Mouse (Mus musculus) macrophage (primary cell): ENCODE measurements around the gene Xpr1. TPM values are rescaled to one million over a fixed set of nuclear protein-coding genes. Genes with fewer than 3 reads are reported as not detected.
"Not testable (repeated sequence)": the region's sequence is repeated elsewhere in the genome, so short reads cannot be mapped to it uniquely, and the experiment has no call there.

Experiments used
- H3K27ac ChIP-seq: fragments of 350-480 bp; formaldehyde crosslinking; 2 replicates; pipeline ENCODE4 v1.9.0; 2021
- H3K36me3 ChIP-seq: fragments of 350-480 bp; formaldehyde crosslinking; 2 replicates; pipeline ENCODE4 v1.9.0; 2021; ENCODE audit errors: inconsistent target
- H3K4me3 ChIP-seq: fragments of 350-480 bp; formaldehyde crosslinking; 2 replicates; pipeline ENCODE4 v1.9.0; 2021; ENCODE audit errors: inconsistent target
- H3K79me2 ChIP-seq: fragments of 350-480 bp; formaldehyde crosslinking; 2 replicates; pipeline ENCODE4 v1.9.0; 2021; ENCODE audit errors: inconsistent target
- WGBS: methylation state at CpG from one replicate; pipeline ENCODE4 v1.1.7; 2026; ENCODE audit warnings: inconsistent platforms; ENCODE audit not compliant: missing documents; 5-methylcytosine and 5-hydroxymethylcytosine counted together
- polyA plus RNA-seq: library from polyadenylated mRNA; stranded (reverse); fragments of 250-400 nt; gene quantifications from 3 replicates; pipeline ENCODE4 v1.2.4, GENCODE M21; 2018; ENCODE audit warnings: inconsistent platforms

Xpr1 gene
- polyA plus RNA-seq, 1 experiment from 2014 or later: 38.4 TPM

DNA sequence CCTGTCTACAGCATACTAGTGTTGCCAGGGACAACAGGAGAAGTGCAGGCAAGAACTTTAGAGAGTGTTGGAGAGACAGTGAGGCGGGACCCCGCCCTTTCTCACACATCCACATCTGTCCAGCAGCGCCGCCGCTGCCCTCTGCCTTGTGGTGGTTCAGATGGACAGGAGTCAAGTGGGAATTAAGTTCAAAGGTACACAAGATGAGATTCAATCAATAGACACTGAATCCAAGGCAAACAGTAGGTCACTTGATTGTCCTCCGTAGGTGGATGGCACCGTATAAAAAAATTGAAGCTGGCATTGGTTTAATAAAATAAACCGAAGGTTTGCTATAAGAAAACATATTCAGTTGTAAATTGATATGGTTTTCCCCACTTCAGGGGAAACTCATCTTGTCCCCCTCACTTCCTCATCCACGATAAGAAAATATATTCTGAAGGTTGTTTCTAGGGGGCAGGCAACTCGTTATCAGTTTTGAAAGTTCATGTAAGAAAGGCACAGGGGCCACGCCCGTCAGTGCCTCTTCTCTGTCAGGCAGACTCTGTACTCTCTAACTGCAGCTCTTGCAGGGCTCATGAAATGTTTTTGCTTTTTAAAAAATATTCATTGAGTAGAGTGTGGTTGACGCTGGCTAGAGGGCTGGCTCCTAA, 140.7 kb downstream of the Xpr1 start:
- Histone ChIP-seq H3K79me2 (no peaks in the 10 kb centered on the region), H3K36me3 (peaks cover 21% of the 10 kb centered on the region; the same call in 1 of the 2 replicates), H3K4me3 (no peak overlapping the region), H3K27ac (no peak overlapping the region)
- 89% methylated on average over 9 of the region's 13 CpGs for WGBS

DNA sequence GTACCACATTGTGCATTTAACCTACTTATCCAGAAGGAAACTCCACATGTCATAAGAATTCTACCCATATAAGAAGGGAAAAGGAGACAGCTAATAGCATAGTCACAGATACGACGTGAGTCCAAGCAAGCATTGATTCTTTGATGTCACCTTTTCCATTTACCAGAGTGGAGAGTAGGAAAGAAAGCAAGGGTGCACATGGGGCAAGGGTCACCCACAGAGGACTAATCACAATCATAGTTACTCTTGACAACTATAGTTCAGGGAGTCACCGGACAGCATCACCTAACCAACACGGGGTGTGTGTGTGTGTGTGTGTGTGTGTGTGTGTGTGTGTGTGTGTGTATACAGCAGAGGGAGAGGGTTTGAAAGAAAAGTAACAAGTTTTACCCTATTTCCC, 141.4 kb downstream of the Xpr1 start:
- Histone ChIP-seq H3K27ac (no peak overlapping the region), H3K4me3 (no peak overlapping the region), H3K36me3 (peaks cover 15% of the 10 kb centered on the region; the same call in 1 of the 2 replicates), H3K79me2 (no peaks in the 10 kb centered on the region)
- WGBS: 94% methylated on average over 2 of the region's 4 CpGs

DNA sequence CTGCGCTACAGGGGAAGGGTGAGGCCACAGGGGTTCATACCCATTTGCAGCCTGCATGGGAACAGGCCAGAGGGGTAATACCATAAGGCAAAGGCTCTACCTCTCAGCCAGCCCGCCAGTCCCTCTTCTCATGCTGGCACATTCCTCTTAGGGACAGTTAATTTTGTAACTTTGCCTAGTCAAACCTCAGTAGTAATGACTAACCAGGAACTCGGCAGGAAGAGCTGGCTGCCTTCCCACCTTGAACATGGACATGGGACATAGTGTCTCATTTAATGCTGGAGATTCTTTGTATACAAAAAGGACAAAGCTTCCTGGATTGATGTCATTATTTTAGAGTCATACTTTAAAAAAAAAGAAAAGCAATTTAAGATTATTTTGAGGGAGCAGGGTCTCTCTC, 142.2 kb downstream of the Xpr1 start:
- H3K4me3 ChIP-seq: no peak overlapping the region
- 91% methylated on average over 3 of the region's 3 CpGs for WGBS
- no peaks in the 10 kb centered on the region for H3K79me2 ChIP-seq
- H3K36me3 ChIP-seq: peaks cover 7% of the 10 kb centered on the region; the same call in 1 of the 2 replicates
- H3K27ac ChIP-seq: no peak overlapping the region

DNA sequence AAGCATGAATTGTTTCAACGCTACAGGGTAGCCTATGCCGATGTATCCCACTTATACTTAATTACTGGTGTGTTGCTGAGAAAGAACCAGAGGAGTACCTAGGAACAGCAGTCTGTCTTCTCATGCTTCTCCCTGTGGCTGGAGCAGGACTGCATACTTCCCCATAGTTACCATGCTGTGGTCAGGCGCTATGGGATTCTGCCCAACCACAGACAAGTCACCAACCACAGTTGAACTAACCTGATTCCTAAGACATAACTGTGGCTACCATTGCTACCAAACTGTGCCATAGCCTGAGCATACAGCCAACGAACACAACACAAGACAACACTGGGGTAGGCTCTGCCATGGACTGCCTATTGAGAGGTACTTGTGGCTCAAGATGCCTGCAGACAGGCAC, 144.3 kb downstream of the Xpr1 start:
- Histone ChIP-seq H3K4me3 (no peak overlapping the region), H3K79me2 (no peaks in the 10 kb centered on the region), H3K36me3 (0 out of 2 replicates have a peak, but pooled peaks cover under 1% of the 10 kb centered on the region), H3K27ac (no peak overlapping the region)
- WGBS: 67% methylated on average over 3 of the region's 4 CpGs

DNA sequence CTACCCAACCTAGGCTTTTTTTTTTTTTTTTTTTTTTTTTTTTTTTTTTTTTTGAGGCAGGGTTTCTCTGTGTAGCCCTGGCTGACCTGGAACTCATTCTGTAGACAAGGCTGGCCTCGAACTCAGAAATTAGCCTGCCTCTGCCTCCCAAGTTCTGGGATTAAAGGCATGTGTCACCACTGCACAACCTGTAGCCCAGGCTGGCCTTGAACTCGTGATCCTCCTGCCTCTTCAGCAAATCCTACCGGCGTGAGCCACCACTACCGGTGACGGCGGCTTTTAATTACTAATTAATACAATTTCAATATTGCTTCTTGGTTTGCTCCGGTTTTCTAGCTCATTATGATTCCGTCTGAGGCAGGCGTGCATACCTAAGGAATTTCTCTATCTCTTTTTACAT, 154.7 kb downstream of the Xpr1 start:
- not testable (repeated sequence) for H3K4me3 ChIP-seq, H3K79me2 ChIP-seq, H3K27ac ChIP-seq, H3K36me3 ChIP-seq
- WGBS: 98% methylated on average over 10 of the region's 10 CpGs

DNA sequence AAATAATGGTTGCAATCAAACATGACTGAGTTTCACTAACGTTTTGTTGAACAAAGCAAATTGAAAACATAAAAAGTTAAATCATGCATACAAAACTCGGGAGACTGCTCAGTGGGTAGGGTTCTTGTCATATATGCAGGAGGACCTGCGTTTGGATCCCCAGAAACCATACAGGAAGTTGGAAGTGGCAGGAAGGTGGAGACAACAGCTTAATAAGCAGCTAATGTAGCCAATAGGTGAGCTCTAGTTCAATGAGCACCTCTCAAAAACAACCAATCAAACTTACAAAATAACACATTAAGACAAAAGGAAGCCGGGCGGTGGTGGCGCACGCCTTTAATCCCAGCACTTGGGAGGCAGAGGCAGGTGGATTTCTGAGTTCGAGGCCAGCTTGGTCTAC, 162.9 kb downstream of the Xpr1 start:
- Histone ChIP-seq H3K4me3 (no peak overlapping the region), H3K79me2 (no peaks in the 10 kb centered on the region), H3K36me3 (no peaks in the 10 kb centered on the region), H3K27ac (no peak overlapping the region)
- 90% methylated on average over 7 of the region's 8 CpGs for whole genome bisulfite sequencing

DNA sequence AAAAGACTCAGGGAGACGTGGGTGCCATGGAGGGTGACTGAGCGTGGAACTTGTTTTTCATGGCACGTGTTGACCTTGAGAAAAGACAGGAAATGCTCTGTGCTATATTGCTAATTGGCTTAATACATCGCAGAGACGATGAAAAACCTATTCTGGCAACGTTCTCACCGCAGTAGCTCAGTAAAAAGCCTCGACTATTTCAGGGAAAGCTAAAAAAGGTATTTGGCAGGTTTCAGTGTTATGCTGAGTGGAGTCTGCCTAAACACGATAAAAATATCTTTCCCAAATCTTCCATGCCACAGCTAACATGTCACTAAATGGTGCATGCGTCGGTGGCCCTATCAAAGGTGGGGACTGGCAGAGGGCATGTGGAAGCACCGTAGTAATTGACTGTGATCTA, 164.1 kb downstream of the Xpr1 start:
- H3K4me3 ChIP-seq: no peak overlapping the region
- no peak overlapping the region for H3K27ac ChIP-seq
- 91% methylated on average over 11 of the region's 12 CpGs for WGBS
- H3K36me3 ChIP-seq: no peaks in the 10 kb centered on the region
- no peaks in the 10 kb centered on the region for H3K79me2 ChIP-seq

DNA sequence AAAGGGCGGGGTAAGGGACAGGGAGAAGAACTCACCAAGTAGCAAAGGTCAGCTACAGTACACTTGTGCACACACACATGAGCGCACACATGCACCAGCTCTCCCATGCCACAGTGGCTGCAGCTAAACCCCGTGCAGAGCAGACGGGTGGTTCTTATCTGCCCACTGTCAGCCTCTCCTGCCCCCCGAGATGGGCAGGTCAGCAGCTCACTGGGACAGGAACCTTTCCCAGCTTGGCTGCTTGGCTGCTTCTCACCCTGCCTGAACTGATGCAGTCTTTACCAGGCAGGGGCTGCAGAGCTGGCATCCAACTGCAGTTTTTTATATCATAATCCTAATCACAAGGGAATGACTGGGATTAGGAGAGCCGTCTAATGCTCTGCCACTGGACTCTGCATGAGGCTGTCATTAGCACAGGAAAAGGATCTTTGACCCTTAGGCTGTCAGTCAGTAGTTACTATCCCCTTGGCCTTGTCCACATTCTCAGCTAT, 164.5 kb downstream of the Xpr1 start:
- H3K36me3 ChIP-seq: no peaks in the 10 kb centered on the region
- no peak overlapping the region for H3K4me3 ChIP-seq
- WGBS: 61% methylated on average over 6 of the region's 6 CpGs
- no peaks in the 10 kb centered on the region for H3K79me2 ChIP-seq
- H3K27ac ChIP-seq: no peak overlapping the region

DNA sequence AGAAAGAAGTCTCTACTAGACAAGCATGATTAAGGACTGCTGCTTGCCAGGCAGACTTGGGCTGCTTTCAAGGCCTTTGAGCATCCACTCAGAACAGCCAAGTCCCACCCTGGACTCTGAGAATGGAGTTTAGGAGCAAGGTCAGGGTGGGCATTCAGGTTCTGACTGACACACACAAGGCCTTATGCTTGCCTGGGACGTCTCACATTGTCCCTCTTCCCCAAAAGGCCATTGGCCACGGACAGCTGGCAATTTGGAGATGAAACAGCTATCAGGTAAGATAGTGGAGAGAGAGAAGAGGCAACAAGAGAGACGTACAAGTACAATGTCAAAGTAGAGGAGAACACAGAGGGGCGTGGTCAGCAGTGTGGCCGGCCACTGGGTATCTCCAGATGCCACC, 165.6 kb downstream of the Xpr1 start:
- no peak overlapping the region for H3K27ac ChIP-seq
- H3K4me3 ChIP-seq: no peak overlapping the region
- 87% methylated on average over 5 of the region's 5 CpGs for whole genome bisulfite sequencing
- no peaks in the 10 kb centered on the region for H3K79me2 ChIP-seq
- no peaks in the 10 kb centered on the region for H3K36me3 ChIP-seq

DNA sequence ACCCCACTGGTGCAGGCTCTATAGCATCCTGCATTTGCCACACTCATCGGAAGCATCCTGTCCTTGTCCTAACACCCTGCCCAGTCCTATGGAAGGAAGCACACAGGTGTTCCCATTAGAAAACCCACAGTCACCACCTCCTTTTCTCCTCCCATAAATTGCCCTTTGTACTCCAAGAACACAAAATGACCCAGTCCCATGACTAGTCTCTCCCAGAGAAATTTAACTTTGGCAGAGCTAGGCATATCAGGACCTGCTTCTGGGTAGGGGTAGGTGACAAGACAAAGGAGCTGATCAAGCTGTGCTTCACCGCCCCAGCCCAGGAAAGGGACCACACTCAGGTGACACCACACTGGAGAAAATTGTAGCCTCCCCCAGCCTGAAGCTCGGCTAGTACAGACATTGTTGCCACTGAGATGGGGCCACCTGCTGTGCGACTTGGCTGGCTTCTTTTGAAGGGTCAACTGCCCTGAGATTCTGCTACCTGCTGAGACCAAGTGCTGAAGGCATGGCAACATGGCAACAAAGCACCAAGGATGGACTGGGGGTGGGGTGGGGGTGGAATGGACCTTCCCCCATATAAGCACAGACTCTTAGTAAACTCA, 166.6 kb downstream of the Xpr1 start:
- H3K27ac ChIP-seq: no peak overlapping the region
- WGBS: 84% methylated on average over 4 of the region's 4 CpGs
- H3K36me3 ChIP-seq: no peaks in the 10 kb centered on the region
- H3K79me2 ChIP-seq: no peaks in the 10 kb centered on the region
- no peak overlapping the region for H3K4me3 ChIP-seq

DNA sequence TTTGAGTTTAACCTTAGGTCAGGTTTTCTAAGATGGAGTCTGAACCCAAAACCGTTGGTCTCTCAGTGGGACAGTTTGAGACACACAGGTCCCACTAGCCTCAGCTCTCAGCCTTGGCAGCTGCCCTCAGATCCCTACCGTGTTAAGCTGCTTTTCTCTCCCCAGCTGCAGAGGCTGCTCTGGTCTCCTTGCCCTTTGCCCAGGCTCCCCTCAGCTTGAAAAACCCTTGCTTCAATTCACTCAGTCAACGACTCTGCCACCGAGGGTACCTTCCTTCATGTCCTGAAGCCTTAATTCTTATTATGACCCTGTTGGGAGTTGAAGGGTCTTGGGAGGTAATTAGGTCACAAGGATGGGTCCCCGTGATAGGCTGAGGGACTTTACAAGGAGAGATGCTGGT, 167.3 kb downstream of the Xpr1 start:
- Histone ChIP-seq H3K4me3 (no peak overlapping the region), H3K27ac (no peak overlapping the region), H3K36me3 (no peaks in the 10 kb centered on the region), H3K79me2 (no peaks in the 10 kb centered on the region)
- 79% methylated on average over 5 of the region's 5 CpGs for WGBS

DNA sequence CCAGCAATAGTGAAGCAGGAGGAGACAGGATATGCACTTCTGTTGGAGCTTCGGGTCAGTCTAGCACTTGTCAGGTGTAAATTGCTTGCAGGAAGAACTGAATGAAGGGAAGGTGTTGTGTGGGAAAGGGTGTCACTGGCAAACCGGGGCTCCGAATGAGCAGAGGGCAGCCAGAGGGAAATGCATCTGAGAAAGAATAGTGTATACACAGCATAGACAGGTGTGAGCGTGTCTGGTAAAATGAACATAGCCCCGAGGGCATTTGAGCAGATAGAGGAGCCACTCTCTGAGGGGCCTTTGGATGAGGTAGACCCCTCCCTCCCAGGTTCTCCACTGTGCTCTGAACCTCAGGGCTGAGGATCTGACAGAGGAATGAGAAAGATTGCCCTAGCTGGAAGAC, 169.2 kb downstream of the Xpr1 start:
- Histone ChIP-seq H3K4me3 (no peak overlapping the region), H3K79me2 (no peaks in the 10 kb centered on the region), H3K27ac (no peak overlapping the region), H3K36me3 (no peaks in the 10 kb centered on the region)
- WGBS: 72% methylated on average over 5 of the region's 5 CpGs

DNA sequence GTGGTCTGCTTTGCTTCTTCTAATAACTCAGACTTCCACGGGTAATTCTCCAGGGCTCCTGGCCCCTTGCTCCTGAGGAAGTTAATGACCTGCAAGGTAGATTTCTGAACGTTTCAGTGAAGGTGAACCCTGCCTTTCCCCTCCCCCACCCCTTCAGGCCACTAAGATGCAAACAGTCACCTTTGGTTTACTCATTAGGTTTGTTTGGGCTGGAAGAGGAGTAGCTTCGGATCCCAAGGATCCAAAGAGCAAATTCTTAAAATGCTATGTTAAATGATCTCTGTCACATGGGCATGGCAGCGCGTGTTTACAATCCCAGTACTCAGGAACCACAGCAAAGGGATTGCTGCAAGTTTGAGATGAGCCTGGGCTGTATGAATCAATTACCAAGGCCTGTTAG, 169.8 kb downstream of the Xpr1 start:
- WGBS: 56% methylated on average over 5 of the region's 5 CpGs
- no peak overlapping the region for H3K27ac ChIP-seq
- no peaks in the 10 kb centered on the region for H3K79me2 ChIP-seq
- H3K36me3 ChIP-seq: no peaks in the 10 kb centered on the region
- H3K4me3 ChIP-seq: no peak overlapping the region

DNA sequence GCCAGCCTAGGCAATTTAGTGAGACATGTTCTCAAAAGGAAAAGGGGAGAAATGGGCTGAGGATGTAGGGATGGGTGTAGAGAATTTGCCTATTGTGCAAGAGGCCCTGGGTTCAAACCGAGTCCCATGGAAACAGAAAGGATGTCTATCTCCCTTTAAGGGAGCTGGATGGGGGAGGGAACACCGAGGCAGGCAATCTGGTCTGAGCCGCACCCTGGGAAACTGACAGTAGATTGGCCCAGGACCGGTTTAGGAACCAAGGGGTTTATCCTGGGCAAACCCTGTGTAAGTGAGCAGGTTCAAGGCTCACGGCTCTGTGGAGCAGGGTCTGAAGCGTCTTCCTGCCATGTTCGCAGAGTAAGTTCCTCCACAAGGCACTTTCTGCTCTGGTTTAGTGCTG, 171.7 kb downstream of the Xpr1 start:
- Histone ChIP-seq H3K36me3 (no peaks in the 10 kb centered on the region), H3K27ac (no peak overlapping the region), H3K4me3 (no peak overlapping the region), H3K79me2 (no peaks in the 10 kb centered on the region)
- 89% methylated on average over 7 of the region's 7 CpGs for WGBS

DNA sequence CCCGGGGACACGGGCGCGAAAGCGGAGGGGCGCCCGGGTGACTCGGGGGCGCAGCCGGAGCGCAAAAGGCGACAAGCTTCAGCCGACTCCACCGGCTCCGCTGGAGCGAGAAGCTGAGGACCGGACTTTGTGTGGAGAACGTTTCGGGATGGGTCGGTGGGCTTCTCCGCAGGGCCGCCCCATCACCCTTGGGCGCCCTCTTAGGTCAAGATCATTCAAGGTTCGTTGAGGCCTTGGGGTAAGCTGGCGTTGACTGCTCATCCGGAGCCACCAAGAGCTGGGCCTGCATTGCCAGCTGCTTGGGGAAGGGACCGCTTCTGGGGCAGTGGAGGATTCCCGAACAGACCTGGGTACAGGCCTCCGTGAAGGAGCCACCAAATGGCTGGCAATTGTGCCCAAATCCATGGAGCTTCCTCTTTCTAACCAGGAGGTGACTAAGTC, 172.4 kb downstream of the Xpr1 start:
- no peaks in the 10 kb centered on the region for H3K36me3 ChIP-seq
- H3K27ac ChIP-seq: no peak overlapping the region
- H3K79me2 ChIP-seq: no peaks in the 10 kb centered on the region
- WGBS: 9% methylated on average over 26 of the region's 29 CpGs
- no peak overlapping the region for H3K4me3 ChIP-seq
